Mouse (Mus musculus) lung, postnatal 0 days (tissue): ENCODE measurements around the gene Strc.

Experiments
- CTCF ChIP-seq: IDR thresholded peaks from 2 replicates; pipeline ENCODE4 v1.5.1; 2016; ENCODE audit warnings: antibody characterized with exemption, mild to moderate bottlenecking
- EP300 ChIP-seq: IDR thresholded peaks from 2 replicates; pipeline ENCODE4 v1.6.1; 2016; ENCODE audit warnings: antibody characterized with exemption, mild to moderate bottlenecking, control low read depth

DNA sequence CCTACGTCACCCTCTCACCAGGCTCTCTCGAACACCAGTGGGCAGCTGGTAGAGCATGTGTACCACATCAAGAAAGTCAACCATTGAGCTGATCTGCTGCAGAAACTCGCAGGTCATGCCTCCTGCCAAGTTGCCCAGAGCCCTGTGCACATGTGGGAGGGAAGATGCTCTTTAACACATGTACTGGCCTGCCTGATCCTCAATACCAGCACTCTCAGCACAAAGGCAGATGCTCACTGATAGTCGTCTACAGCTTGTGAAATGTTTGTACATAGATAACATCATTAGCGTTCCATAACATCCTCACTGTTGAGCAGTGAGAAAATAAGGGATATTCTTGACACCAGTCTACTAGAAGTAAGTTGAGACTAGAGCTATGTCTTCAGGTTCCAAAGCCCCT lies 16.0 kb downstream of the Strc start:
- TF ChIP-seq CTCF: no peak
- TF ChIP-seq EP300: no peak
